Mouse (Mus musculus) forebrain, embryonic 14.5 days (tissue): ENCODE data around the gene Rpia. TPM values are rescaled to one million over a fixed set of nuclear protein-coding genes. Genes with fewer than 3 reads are reported as not detected.

Experiments
- ATAC-seq: fragments of 200-750 bp; cut with Nextera tagmentation; 2 replicates; pipeline ENCODE4 v1.8.0; 2017; ENCODE audit warnings: mild to moderate bottlenecking, moderate library complexity
- DNase-seq: peaks from one replicate; pipeline ENCODE4 v3.0.0-alpha.2; 2015; ENCODE audit warnings: low spot score
- H3K27ac ChIP-seq: fragments of 300-500 bp; sonication (generic); 2 replicates; pipeline ENCODE4 v1.5.1; 2014; ENCODE audit warnings: low read depth, mild to moderate bottlenecking, control low read depth, low read length, moderate library complexity
- H3K27me3 ChIP-seq: fragments of 300-500 bp; sonication (generic); replicated peaks from 2 replicates; pipeline ENCODE4 v1.6.1; 2014; ENCODE audit warnings: low read length, control low read depth, mixed read lengths; ENCODE audit not compliant: control insufficient read depth, insufficient read depth
- H3K36me3 ChIP-seq: fragments of 300-500 bp; sonication (generic); 2 replicates; pipeline ENCODE4 v1.6.1; 2014; ENCODE audit warnings: low read length, control low read depth; ENCODE audit not compliant: control insufficient read depth, insufficient read depth
- H3K4me1 ChIP-seq: fragments of 300-500 bp; sonication (generic); 2 replicates; pipeline ENCODE4 v1.6.1; 2014; ENCODE audit warnings: antibody characterized with exemption, low read length, control low read depth; ENCODE audit not compliant: control insufficient read depth, insufficient read depth
- H3K4me2 ChIP-seq: fragments of 300-500 bp; sonication (generic); 2 replicates; pipeline ENCODE4 v1.6.1; 2014; ENCODE audit warnings: mild to moderate bottlenecking, control low read depth, low read length
- H3K4me3 ChIP-seq: fragments of 300-500 bp; sonication (generic); 2 replicates; pipeline ENCODE4 v1.5.1; 2014; ENCODE audit warnings: low read depth, low read length, control low read depth
- H3K9ac ChIP-seq: fragments of 300-500 bp; sonication (generic); 2 replicates; pipeline ENCODE4 v1.6.1; 2014; ENCODE audit warnings: mild to moderate bottlenecking, low read length, control low read depth, moderate library complexity
- H3K9me3 ChIP-seq: fragments of 300-500 bp; sonication (generic); replicated peaks from 2 replicates; pipeline ENCODE4 v1.6.1; 2016; ENCODE audit warnings: low read length, control low read depth, mixed read lengths; ENCODE audit not compliant: control insufficient read depth
- WGBS: fragments of 180-500 bp; shearing (Covaris S2); extraction: QIAGEN DNeasy Blood & Tissue Kit; methylation state at CpG from one replicate; pipeline ENCODE4 v1.1.7; 2014; 5-methylcytosine and 5-hydroxymethylcytosine counted together
- polyA plus RNA-seq: library from polyadenylated mRNA; unstranded; fragments of >200 nt; fragmentation: Nextera tagmentation; extraction: Ambion mirVana; gene quantifications from 2 replicates; pipeline ENCODE4 v1.2.1, GENCODE M21; 2014

Gene Rpia
- polyA plus RNA-seq, 1 experiment from 2014 or later, result 2.5 TPM

- Histone ChIP-seq H3K27me3 (no peaks in the 10 kb centered on the region), H3K9ac (no peak overlapping the region), H3K4me3 (no peak overlapping the region), H3K4me2 (no peak overlapping the region), H3K36me3 (no peaks in the 10 kb centered on the region), H3K9me3 (no peaks in the 10 kb centered on the region), H3K4me1 (no peaks in the 10 kb centered on the region), H3K27ac (no peak overlapping the region)
- no peak for DNase-seq
- 58% methylated on average over 8 of the region's 8 CpGs for WGBS
- ATAC-seq, result no peak
These were observed 39.7 kb downstream of the Rpia start for GRCm38 (mm10) chr6:70752351-70752750.

- Histone ChIP-seq H3K4me2 (no peak overlapping the region), H3K27ac (no peak overlapping the region), H3K9ac (no peak overlapping the region), H3K27me3 (no peaks in the 10 kb centered on the region), H3K4me1 (no peaks in the 10 kb centered on the region), H3K4me3 (no peak overlapping the region), H3K36me3 (no peaks in the 10 kb centered on the region), H3K9me3 (no peaks in the 10 kb centered on the region)
- DNase-seq, result no peak
- WGBS, result 79% methylated on average over 6 of the region's 6 CpGs
- ATAC-seq, result no peak
These were observed 40.1 kb downstream of the Rpia start for GRCm38 (mm10) chr6:70751898-70752273.

DNA sequence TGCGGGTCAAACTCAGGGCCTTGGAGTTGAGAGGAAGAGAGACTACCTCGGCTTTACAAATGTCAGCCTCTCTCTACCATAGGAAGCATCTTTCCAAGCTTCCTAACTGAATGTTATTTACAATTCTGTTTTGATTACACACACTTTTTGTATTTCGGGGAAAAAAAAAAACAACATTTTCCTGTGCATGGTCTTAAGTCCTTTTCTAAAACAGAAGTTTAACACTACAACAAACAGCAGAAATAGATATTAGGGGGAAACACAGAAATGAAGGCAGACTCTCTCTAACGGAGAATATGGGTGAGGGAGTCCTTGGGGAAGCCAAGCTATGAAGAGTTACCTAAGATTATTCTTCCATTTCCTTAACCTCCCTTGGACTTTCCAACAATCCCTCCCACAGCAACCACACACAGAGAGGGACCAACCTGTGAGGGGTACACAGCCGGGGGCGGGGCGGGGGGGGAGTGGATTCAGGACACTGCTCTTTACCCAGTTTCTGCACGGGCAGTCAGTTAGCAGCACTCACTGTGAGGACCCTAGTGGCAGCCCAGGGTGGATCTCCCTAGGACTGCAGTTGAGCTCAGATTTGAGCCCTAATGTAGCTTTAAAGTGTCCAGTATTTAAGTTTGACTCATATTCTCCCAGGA, 40.7 kb downstream of the Rpia start:
- H3K27ac ChIP-seq, result no peak overlapping the region
- H3K36me3 ChIP-seq, result no peaks in the 10 kb centered on the region
- WGBS, result 75% methylated on average over 8 of the region's 8 CpGs
- no peak overlapping the region for H3K4me2 ChIP-seq
- H3K9ac ChIP-seq, result no peak overlapping the region
- DNase-seq (no peak), ATAC-seq (no peak)
- no peaks in the 10 kb centered on the region for H3K9me3 ChIP-seq
- no peaks in the 10 kb centered on the region for H3K27me3 ChIP-seq
- H3K4me1 ChIP-seq, result no peaks in the 10 kb centered on the region
- H3K4me3 ChIP-seq, result no peak overlapping the region

- Histone ChIP-seq H3K4me1 (no peaks in the 10 kb centered on the region), H3K9me3 (no peaks in the 10 kb centered on the region), H3K4me3 (no peak overlapping the region), H3K27ac (no peak overlapping the region), H3K9ac (no peak overlapping the region), H3K4me2 (no peak overlapping the region), H3K36me3 (no peaks in the 10 kb centered on the region), H3K27me3 (no peaks in the 10 kb centered on the region)
- ATAC-seq (no peak), DNase-seq (no peak)
- WGBS, result 35% methylated on average over 1 of the region's 1 CpGs
These were observed 42.3 kb downstream of the Rpia start for GRCm38 (mm10) chr6:70749750-70750149.

DNA sequence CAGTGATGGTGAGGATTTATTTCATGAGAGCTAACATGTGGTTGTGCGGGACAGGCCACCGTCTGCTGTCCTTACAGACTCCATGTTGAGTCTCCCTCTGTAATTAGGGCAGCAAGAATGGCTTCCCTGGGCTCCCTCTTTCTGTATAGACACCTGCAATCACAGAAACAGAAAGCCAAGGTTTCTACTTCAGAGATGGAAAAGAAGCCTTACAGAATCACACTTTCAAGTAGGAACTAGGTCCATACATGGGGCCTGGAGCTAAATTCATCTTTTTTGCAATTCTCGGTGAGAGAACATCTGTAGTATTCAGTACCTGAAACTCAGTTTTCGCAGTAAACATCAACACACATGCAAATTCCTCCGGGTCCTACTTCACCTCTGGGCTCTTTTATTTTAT, 44.3 kb downstream of the Rpia start:
- H3K9ac ChIP-seq, result no peak overlapping the region
- H3K4me2 ChIP-seq, result no peak overlapping the region
- H3K27ac ChIP-seq, result no peak overlapping the region
- DNase-seq (no peak), ATAC-seq (no peak)
- no peaks in the 10 kb centered on the region for H3K27me3 ChIP-seq
- no peaks in the 10 kb centered on the region for H3K4me1 ChIP-seq
- no peaks in the 10 kb centered on the region for H3K9me3 ChIP-seq
- no peak overlapping the region for H3K4me3 ChIP-seq
- H3K36me3 ChIP-seq, result no peaks in the 10 kb centered on the region
- 92% methylated on average over 5 of the region's 5 CpGs for WGBS

DNA sequence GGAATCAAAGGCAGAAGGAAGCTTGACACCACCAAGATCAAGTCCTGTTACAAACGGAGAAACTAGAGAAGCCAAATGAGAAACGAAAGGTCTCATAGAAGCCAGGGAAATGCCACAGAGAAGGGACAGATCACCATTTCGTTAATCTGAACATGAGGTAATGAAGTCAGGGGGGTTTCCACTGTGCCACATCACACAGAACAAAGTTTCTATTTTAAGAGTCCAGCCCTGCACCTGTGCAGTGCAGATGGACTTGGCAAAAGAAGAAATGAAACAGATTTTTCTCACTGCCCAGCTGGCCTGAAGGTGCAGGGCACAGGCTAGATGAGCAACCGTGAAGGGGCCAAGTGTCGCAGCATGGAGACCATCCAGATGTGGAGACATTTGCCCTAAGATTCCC, 48.1 kb downstream of the Rpia start:
- WGBS, result 79% methylated on average over 5 of the region's 5 CpGs
- ATAC-seq (no peak), DNase-seq (no peak)
- H3K27me3 ChIP-seq, result no peaks in the 10 kb centered on the region
- H3K27ac ChIP-seq, result no peak overlapping the region
- H3K4me1 ChIP-seq, result no peaks in the 10 kb centered on the region
- H3K9me3 ChIP-seq, result no peaks in the 10 kb centered on the region
- H3K9ac ChIP-seq, result no peak overlapping the region
- H3K4me2 ChIP-seq, result no peak overlapping the region
- H3K36me3 ChIP-seq, result no peaks in the 10 kb centered on the region
- no peak overlapping the region for H3K4me3 ChIP-seq

DNA sequence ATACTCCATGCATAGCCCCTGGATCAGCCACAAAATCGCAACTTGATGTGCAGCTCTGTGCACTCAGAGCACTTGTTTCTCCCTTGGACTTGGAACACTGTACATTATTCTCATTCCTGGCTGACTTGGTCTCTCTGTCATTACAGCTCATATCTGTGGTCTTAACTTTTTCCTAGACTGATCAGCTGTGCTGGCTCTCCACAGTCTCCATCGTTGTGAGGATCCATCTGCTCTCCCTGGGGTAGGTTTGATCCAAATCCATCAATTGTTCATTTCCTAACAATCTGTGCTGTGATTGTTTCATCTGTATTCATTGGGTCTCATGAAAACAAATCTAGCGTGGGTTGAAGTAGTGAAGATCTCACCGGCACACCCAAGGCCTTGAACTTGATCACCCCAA, 49.2 kb downstream of the Rpia start:
- Histone ChIP-seq H3K9ac (no peak overlapping the region), H3K4me2 (no peak overlapping the region)
- WGBS, result 93% methylated on average over 4 of the region's 4 CpGs

GRCm38 (mm10) chr6:70740535-70740934, 51.5 kb downstream of the Rpia start:
- no peak overlapping the region for H3K9ac ChIP-seq
- no peak overlapping the region for H3K4me3 ChIP-seq
- H3K27me3 ChIP-seq, result no peaks in the 10 kb centered on the region
- H3K9me3 ChIP-seq, result no peaks in the 10 kb centered on the region
- no peaks in the 10 kb centered on the region for H3K36me3 ChIP-seq
- H3K27ac ChIP-seq, result no peak overlapping the region
- no peak overlapping the region for H3K4me2 ChIP-seq
- ATAC-seq, result no peak
- no peaks in the 10 kb centered on the region for H3K4me1 ChIP-seq
- DNase-seq, result no peak

More for the DNA sequence above, 49.2 kb downstream of the Rpia start:
- Histone ChIP-seq H3K27me3 (no peaks in the 10 kb centered on the region), H3K4me1 (no peaks in the 10 kb centered on the region), H3K4me3 (no peak overlapping the region), H3K9me3 (no peaks in the 10 kb centered on the region), H3K36me3 (no peaks in the 10 kb centered on the region), H3K27ac (no peak overlapping the region)
- ATAC-seq (no peak), DNase-seq (no peak)

- Histone ChIP-seq H3K4me2 (no peak overlapping the region), H3K27ac (no peak overlapping the region), H3K9ac (no peak overlapping the region), H3K36me3 (no peaks in the 10 kb centered on the region), H3K4me1 (no peaks in the 10 kb centered on the region), H3K27me3 (no peaks in the 10 kb centered on the region), H3K9me3 (no peaks in the 10 kb centered on the region), H3K4me3 (no peak overlapping the region)
- 76% methylated on average over 1 of the region's 1 CpGs for WGBS
- ATAC-seq (no peak), DNase-seq (no peak)
These were observed 52.6 kb downstream of the Rpia start for GRCm38 (mm10) chr6:70739456-70739855.
